Mouse (Mus musculus) adrenal gland, postnatal 36 days (tissue): ENCODE measurements around the gene Sstr3. TPM values are rescaled to one million over a fixed set of nuclear protein-coding genes. Genes with fewer than 3 reads are reported as not detected.

Experiments used
- DNase-seq, 2 experiments: peaks; one replicate each; pipeline ENCODE4 v3.0.0; 2021; ENCODE audit warnings: mixed read lengths in 1 of 2
- total RNA-seq, 2 experiments: library from RNA; stranded (reverse); gene quantifications; 2 replicates each; pipeline ENCODE4 v1.2.3; 2021

Sstr3 gene
- total RNA-seq, 2 experiments from 2014 or later, result 0.30 to 0.70 TPM

GRCm38 (mm10) chr15:78559141-78559979 is 14.9 kb upstream of the Sstr3 start:
- no peak for DNase-seq

DNA sequence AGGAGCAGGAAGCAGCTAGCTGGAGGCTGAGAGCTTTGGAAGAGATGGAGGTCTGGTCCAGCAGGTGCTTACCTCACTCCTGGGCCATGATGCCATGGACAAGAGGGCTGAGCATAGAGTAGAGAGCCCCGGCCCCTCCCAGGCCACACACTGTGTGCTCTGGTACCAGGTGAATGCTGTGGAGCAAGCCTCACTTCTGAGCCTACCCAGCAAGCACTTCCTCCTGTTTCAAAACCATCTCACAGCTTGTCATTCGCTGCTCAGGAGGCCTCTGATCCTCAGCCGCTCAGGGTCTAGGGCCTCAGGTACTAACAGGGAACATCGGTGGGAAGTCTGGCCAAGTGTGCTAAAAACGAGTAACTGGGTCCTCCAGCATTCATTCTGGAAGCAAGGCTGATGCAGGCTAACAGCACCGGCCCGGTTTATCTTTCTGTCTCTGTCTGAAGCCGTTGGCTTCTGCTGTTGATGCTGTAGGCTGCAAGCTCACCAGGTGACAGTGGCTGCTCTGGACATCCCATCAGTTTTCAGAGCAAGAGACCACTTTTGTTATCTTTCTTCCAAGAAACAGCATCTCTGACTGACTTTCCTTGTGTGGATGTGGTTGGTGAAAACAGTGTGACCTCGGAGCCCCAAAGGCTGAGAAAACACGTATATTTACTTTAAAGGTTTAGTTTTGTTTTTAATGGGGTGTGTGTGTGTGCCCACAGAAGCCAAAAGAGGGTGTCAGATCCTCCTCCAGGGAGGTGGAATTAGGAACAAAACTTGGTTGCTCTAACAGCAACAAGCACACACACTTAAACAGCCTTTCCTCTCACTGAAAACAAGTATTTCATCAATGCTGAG is 13.4 kb upstream of the Sstr3 start:
- DNase-seq, result no peak

DNA sequence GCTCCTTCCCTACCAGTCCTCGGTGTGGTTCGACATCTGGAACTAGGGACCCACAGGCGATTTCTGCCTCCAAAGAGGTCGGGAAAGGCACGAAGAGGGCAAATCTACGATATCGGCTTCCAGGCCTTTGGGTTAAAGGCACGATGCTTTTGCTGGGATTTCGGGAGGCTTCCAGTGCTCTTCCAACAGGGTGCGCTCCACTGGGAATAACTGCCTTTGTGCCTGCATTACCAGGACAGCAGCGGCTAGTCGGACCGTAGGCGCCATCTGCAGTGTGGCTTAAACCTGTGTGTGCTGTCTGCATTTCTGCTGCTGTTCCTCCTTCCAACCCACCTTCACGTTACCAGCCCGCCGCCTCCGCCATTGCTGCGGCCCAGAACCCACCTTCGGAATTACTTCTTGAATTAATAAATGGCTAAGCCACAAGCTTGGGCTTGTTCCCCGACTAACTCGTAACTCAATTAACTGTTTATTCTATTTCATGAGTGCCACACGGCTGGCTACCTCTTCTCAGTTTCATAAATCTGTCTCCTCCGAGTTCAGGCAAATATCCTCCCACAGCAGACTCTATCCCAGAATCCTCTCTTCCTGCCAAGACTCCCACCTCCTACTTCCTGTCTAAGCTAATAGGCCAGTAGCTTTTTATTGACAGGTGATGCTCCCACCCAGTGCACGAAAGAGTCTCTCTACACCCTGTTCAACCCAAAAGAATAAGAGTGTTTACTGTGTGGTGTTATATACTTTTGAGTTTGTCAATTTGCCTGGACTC is 10.2 kb upstream of the Sstr3 start:
- DNase-seq, result no peak

DNA sequence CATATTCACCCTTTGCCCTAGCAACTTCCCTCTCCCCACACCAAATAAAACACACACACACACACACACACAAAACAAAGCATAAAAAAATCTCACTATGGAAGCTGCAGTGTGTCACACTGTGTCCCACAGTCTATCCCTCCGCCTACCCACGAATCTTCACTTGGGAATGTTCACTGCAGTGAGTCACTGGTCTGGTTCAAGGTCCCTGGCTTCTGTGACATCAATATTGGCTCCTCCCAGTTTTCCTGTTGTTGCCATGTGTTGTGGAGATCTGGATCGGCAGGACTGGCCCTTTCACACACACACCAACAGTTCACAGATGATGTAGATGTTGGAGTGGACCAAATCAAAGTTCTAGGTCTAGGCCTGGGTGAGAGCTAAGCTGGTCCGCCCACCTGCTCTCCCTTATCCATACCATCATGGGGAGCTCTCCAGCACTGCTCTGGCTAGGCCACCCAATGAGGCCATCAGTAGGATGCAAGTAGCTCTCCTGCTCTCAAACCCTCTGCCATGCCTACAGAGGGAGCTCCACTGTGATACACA is 4.8 kb upstream of the Sstr3 start:
- DNase-seq, result peak; percentile 74 to 76

- no peak for DNase-seq
Observed at GRCm38 (mm10) chr15:78548711-78549110, 4.2 kb upstream of the Sstr3 start.

- peak; percentile 31 to 64 for DNase-seq
Observed at GRCm38 (mm10) chr15:78548336-78548665, 3.8 kb upstream of the Sstr3 start.

DNA sequence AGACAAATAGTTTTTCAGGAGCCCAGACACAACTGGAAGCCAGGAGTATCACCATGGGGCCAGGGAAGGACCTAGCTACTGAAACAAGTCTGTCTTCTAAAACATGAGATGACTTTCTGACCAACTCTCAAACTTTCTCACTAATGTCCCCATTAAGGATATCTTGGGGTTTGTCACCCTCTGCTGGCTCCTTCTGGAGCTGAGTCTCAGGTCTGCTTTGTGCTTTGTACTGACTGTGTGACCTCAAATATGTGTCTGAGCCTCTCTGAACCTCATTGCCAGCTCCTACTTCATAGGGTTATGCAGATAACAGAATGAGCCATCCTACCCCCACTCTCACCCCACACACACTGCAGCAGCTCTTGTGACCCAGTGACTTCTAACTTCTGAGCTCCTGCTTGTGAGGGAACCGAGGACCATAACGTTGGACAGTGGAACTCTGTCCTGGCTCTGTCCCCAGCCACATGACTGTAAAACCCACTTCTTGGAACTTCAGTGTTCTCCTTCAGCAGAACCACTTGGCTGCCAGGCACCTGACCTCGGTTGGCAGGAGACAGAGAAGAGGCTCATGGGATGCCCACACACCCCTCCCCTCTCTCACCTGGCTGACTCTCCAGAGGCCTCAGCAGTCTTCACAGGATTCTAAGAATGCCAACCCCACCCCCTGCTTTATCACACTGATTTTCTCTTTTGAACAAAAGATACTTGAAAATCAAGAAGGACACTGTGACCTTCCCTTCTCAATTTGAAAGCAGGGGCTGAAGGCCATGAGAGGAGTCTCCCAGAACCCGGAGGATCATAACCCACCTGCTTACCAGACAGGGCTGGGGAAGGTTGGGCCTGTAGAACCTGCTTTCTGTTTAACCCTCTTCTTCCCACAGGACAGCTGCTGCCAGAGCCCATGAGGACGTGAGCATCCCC is 3.2 kb upstream of the Sstr3 start:
- peak; percentile 55 to 68 for DNase-seq

GRCm38 (mm10) chr15:78546060-78546459 is 1.6 kb upstream of the Sstr3 start:
- peak; percentile 49 to 51 for DNase-seq

DNA sequence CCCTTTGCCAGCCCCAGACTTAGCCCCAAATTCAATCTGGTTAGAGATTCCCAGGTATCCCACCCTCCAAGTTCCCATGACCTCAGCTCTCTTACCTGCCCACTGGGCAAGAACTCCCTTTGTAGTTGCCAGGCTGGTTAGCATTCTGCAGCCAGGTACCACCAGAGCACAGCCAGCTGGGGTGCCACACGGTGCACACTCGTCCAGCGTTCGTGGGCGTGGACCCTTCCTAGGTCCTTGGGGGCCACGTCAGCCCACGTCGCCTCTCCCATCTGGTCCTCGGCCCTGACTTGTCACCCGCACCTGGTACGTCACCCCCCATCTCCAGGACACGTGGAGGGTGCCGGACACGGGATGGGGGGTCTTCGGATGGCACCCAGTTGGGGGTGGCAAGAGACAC is 444 bp downstream of the Sstr3 start:
- no peak for DNase-seq

DNA sequence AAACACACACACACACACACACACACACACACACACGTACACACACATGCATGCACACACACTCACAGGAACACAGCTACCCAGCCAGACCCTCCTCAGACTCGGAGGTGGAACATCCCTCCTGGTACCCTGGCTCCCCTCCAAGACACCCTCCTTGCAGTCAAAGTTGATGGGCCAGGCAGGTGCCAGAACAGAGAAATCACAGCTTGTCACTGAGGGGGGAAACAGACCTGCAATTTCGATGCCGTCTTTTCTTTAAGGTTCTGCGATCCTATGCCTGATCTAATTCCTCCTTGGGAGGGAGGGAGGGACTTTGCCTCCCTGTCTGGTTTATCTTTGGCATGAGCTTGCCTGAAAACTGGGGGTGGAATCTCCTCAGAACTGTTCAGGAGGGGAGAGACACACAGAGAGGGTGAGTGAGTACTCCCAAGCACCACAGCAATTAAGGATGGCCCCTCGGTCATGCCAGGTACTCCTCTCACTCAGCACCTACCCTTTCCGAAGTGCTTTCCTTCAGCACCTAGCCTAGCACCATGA is 1.6 kb downstream of the Sstr3 start:
- DNase-seq, result no peak

DNA sequence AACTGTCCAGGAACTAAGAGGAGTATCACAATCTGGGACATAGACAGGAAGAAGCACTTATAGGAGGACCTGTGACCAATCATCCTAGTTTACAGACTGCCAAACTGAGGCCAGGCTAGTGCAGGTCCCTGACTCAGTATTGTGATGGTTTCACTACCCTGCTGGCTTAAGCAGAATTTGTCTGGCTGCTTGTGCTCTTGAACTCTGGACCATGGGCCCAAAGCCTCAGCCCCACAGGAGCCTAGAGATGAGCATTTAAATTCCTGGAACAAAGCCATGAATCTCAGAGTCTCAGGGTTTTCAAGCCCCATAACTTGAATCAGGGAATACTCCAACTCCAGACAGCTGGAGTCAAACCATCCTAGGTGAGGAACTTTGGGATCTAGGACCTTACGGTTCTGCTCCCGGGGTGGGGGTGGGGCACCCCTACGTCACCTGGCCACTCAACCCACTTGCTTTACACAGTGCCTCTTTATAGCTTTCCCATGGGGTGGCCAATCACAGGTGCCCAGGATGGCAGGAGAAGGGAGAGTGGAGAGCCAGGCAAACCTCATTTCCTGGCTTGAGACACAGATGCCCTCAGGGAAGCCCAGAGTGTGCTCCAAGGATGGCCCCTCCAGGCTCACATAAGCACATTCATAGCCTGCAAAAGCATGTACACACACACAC is 2.3 kb downstream of the Sstr3 start:
- no peak for DNase-seq

DNA sequence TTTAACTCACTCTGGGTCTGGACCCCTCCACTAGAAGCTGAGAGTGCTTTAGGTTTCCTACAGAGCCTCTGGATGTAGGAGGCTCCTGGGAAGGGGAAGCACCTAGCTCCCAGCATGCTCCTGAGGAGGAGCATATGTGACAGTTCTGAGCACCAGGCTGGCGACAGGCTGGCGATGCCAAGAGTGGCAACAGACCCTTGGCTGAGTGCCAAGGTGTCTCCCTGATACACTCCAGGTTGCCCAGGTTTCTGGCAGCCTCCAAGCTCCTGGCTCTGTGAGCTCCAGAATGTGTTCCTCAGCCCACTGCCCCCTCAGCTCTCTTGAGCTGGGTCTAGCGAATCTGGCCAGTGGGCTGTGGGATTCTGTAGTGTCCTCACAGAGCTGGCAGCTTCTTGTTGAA is 2.9 kb downstream of the Sstr3 start:
- no peak for DNase-seq

- DNase-seq, result no peak
Observed at GRCm38 (mm10) chr15:78541036-78541435, 3.4 kb downstream of the Sstr3 start.

- DNase-seq, result peak; percentile 45 to 58
Observed at GRCm38 (mm10) chr15:78535723-78536421, 8.6 kb downstream of the Sstr3 start.

- DNase-seq, result no peak
Observed at GRCm38 (mm10) chr15:78533346-78533835, 11.1 kb downstream of the Sstr3 start.

DNA sequence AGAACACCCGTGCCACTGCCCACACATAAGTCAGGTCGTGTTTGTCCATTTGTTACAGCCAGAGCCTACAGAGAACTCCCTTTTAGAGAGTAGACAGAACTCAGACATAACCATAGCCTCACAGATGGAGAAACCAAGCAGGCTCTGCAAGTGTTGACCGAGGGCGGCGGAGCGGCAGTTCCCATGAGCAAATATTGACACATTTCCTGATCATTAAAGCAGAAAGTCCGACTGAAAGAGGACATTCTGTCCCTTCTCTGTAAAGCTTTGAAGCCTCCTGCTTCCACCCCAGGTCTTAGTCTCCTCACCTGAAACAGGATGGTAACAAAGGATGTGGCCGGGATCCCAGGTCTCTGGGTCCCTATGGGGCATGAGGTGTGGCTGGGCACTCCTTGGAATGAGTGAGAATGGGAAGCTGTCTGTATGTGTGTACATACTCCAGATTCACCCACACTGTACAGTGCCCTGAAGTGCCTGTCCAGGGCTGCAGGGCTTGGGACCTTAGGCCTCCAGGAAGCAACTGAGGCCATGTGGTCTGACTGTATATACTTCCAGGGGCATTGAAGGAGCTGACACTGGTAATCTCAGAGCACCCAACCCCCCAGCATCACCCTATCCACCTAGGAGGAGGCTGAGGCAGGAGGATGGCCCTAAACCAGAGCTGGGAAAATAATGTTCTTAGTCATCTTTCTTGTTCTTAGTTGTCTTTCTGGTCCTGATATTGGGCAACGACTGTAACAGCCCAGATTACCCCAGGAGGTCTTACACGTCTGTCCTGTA is 11.7 kb downstream of the Sstr3 start:
- no peak for DNase-seq

GRCm38 (mm10) chr15:78531901-78532469 is 12.5 kb downstream of the Sstr3 start:
- DNase-seq, result peak; percentile 97 to 98

- DNase-seq, result no peak
Observed at GRCm38 (mm10) chr15:78531451-78531720, 13.1 kb downstream of the Sstr3 start.
